8 mouse cellular contexts compared by ENCODE assay signal in the genomic region with DNA sequence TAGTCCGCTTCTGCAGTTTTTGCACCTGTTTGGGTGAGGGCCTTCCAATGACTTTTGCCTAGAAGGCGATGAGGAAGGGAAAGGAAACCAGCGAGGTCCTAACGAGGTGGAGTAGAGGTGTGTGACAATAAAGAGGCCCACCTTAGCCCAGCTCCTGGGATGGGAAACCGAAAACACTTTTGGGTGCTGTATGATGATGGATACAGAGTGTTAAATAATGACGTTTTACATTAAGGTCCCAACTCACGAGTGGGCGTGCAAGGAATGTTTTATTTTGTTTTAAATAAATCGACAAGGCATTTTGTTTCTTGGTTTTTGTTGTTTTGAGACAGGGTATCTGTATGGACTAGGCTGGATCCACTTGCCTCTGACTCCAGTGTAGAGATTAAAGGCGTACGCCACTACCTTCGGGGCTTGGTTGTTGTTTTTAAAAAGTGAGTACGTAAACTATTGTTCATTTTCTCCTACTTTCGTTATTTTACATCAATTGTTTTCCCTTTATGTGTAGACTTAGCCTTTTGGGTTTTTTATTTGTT. TPM values are rescaled to one million over a fixed set of nuclear protein-coding genes. Genes with fewer than 3 reads are reported as not detected.
A peak's percentile ranks its signal among the peaks of the same experiment; 100 is the strongest.
DNase-seq lines count a peak whose midpoint lies in the region; ATAC-seq and TF ChIP-seq lines count a peak whose summit lies in the region.

No protein-coding gene starts in this region.

- peaks cover 4% of the 10 kb centered on the region; the same call in 1 of the 2 replicates for H3K4me1 ChIP-seq in kidney, adult 2 months (ENCODE audit: control insufficient read depth, insufficient read depth, low read length)
- H3K4me1 ChIP-seq in brown adipose tissue, adult 24 weeks (ENCODE audit: control insufficient read depth, insufficient read depth, insufficient read length, low read length), result peaks cover 3% of the 10 kb centered on the region; the same call in 1 of the 2 replicates
- peaks cover 12% of the 10 kb centered on the region for H3K4me1 ChIP-seq in hindbrain, embryonic 16.5 days (ENCODE audit: control insufficient read depth, insufficient read depth, low read depth, low read length)
- H3K4me1 ChIP-seq in midbrain, embryonic 14.5 days (ENCODE audit: control insufficient read depth, insufficient read depth, low read length), result peaks cover 11% of the 10 kb centered on the region; the same call in 1 of the 2 replicates

- peak overlapping the region; percentile 69 for H3K9ac ChIP-seq in hindbrain, embryonic 16.5 days (ENCODE audit: low read depth, low read length)
- peak overlapping the region; percentile 56; the same call in 1 of the 2 replicates for H3K9ac ChIP-seq in midbrain, embryonic 14.5 days (replicated peaks; ENCODE audit: low read length)

- no peaks in the 10 kb centered on the region for H3K27me3 ChIP-seq in kidney, adult 2 months (replicated peaks; ENCODE audit: control insufficient read depth, insufficient read depth, low read length)
- no peaks in the 10 kb centered on the region for H3K27me3 ChIP-seq in hindbrain, embryonic 16.5 days (replicated peaks; ENCODE audit: control insufficient read depth, insufficient read depth, low read length)
- H3K27me3 ChIP-seq in midbrain, embryonic 14.5 days (ENCODE audit: control insufficient read depth, insufficient read depth, low read length), result no peaks in the 10 kb centered on the region

- no peak for ATAC-seq in hindbrain, embryonic 16.5 days
- ATAC-seq in midbrain, embryonic 14.5 days (ENCODE audit: low FRiP score, low TSS enrichment), result peak; percentile 31; the same call in 1 of the 2 replicates

- DNase-seq in kidney, adult 2 months, result no peak
- DNase-seq in kidney, adult 11 months, result no peak
- no peak for DNase-seq in midbrain, embryonic 14.5 days
- no peak for DNase-seq in layer of hippocampus, postnatal 10 days (ENCODE audit: low spot score in 2 of 2)
- DNase-seq in right cerebral cortex, postnatal 14 days, result no peak
- DNase-seq in left cerebral cortex, adult 11 months (ENCODE audit: low spot score), result no peak

- no peak for TF ChIP-seq POLR2A in kidney, adult 2 months (IDR thresholded peaks at IDR 0.05; ENCODE audit: low read depth, low read length)

- peak overlapping the region; percentile 86 for H3K4me2 ChIP-seq in hindbrain, embryonic 16.5 days (ENCODE audit: low read length)
- H3K4me2 ChIP-seq in midbrain, embryonic 14.5 days (ENCODE audit: low read length), result peak overlapping the region; percentile 82

- 0 out of 2 replicates have a peak overlapping the region, but pooled peaks have one; percentile 42 for H3K27ac ChIP-seq in kidney, adult 2 months (ENCODE audit: insufficient read depth, low read depth, low read length)
- no peak overlapping the region for H3K27ac ChIP-seq in brown adipose tissue, adult 24 weeks (replicated peaks; ENCODE audit: low read depth, low read length)
- no peak overlapping the region; the same call in 1 of the 2 replicates for H3K27ac ChIP-seq in hindbrain, embryonic 16.5 days (ENCODE audit: low read depth, low read length)
- H3K27ac ChIP-seq in midbrain, embryonic 14.5 days (replicated peaks; ENCODE audit: low read depth, low read length), result peak overlapping the region; percentile 86; the same call in 1 of the 2 replicates

- no peak for TF ChIP-seq CTCF in kidney, adult 2 months (conservative IDR thresholded peaks at IDR 0.05; ENCODE audit: insufficient read depth, insufficient read length, low read depth, low read length)

- H3K4me3 ChIP-seq in kidney, adult 2 months (ENCODE audit: insufficient read depth, low read depth, low read length), result peak overlapping the region; percentile 95
- peak overlapping the region; percentile 80 for H3K4me3 ChIP-seq in brown adipose tissue, adult 24 weeks (ENCODE audit: insufficient read depth, low read depth, low read length)
- peak overlapping the region; percentile 56 for H3K4me3 ChIP-seq in hindbrain, embryonic 16.5 days (ENCODE audit: low read length)
- peak overlapping the region; percentile 53 for H3K4me3 ChIP-seq in midbrain, embryonic 14.5 days (replicated peaks; ENCODE audit: low read depth, low read length)

- no peaks in the 10 kb centered on the region for H3K36me3 ChIP-seq in kidney, adult 2 months (ENCODE audit: control insufficient read depth, insufficient read depth, low read length)
- H3K36me3 ChIP-seq in hindbrain, embryonic 16.5 days (ENCODE audit: control insufficient read depth, insufficient read depth, low read length), result no peaks in the 10 kb centered on the region
- no peaks in the 10 kb centered on the region for H3K36me3 ChIP-seq in midbrain, embryonic 14.5 days (ENCODE audit: control insufficient read depth, insufficient read depth, low read length)

- WGBS in kidney, adult 2 months, result 39% methylated on average over 14 of the region's 14 CpGs
- WGBS in hindbrain, embryonic 16.5 days, result 48% methylated on average over 14 of the region's 14 CpGs
- 47% methylated on average over 14 of the region's 14 CpGs for WGBS in midbrain, embryonic 14.5 days

- H3K9me3 ChIP-seq in hindbrain, embryonic 16.5 days (ENCODE audit: control insufficient read depth, low read length), result no peaks in the 10 kb centered on the region
- H3K9me3 ChIP-seq in midbrain, embryonic 14.5 days (ENCODE audit: control insufficient read depth, low read length), result no peaks in the 10 kb centered on the region

RNA-seq across cellular contexts. Expression of gene Dcps, which starts 0.3 kb away (rescaled TPM):
- polyA plus RNA-seq in kidney, adult 2 months (2012; rRNA removed), result 36.2 and 41.1 TPM in 2 replicates
- polyA plus RNA-seq in brown adipose tissue, adult 24 weeks (2012; ENCODE audit: insufficient read depth, insufficient read length, missing spikeins), result 12.6 and 17.4 TPM in 2 replicates
- polyA plus RNA-seq in hindbrain, embryonic 16.5 days (2015; fragmentation: Nextera tagmentation; extraction: Ambion mirVana), result 73.5 and 74.4 TPM in 2 replicates
- polyA plus RNA-seq in midbrain, embryonic 14.5 days (2014; fragmentation: Nextera tagmentation; extraction: Ambion mirVana), result 74.6 and 81.0 TPM in 2 replicates
- total RNA-seq in layer of hippocampus, postnatal 10 days (2021), result 10 to 100 TPM; 15.3 to 19.7 TPM

RNA-seq across cellular contexts. Expression of gene Srpr, which starts 23.8 kb away (rescaled TPM):
- 84.9 and 85.9 TPM in 2 replicates for polyA plus RNA-seq in kidney, adult 2 months (2012; rRNA removed)
- polyA plus RNA-seq in brown adipose tissue, adult 24 weeks (2012; ENCODE audit: insufficient read depth, insufficient read length, missing spikeins), result 50.6 and 71.3 TPM in 2 replicates
- 63.4 and 71.8 TPM in 2 replicates for polyA plus RNA-seq in hindbrain, embryonic 16.5 days (2015; fragmentation: Nextera tagmentation; extraction: Ambion mirVana)
- 49.0 and 72.5 TPM in 2 replicates for polyA plus RNA-seq in midbrain, embryonic 14.5 days (2014; fragmentation: Nextera tagmentation; extraction: Ambion mirVana)
- 10 to 100 TPM; 53.9 to 58.0 TPM for total RNA-seq in layer of hippocampus, postnatal 10 days (2021)

RNA-seq across cellular contexts. Expression of gene Tirap, which starts 23.9 kb away (rescaled TPM):
- 8.1 and 11.2 TPM in 2 replicates for polyA plus RNA-seq in kidney, adult 2 months (2012; rRNA removed)
- polyA plus RNA-seq in brown adipose tissue, adult 24 weeks (2012; ENCODE audit: insufficient read depth, insufficient read length, missing spikeins), result 2.8 and 5.9 TPM in 2 replicates
- polyA plus RNA-seq in hindbrain, embryonic 16.5 days (2015; fragmentation: Nextera tagmentation; extraction: Ambion mirVana), result 4.5 and 5.8 TPM in 2 replicates
- 4.0 and 6.3 TPM in 2 replicates for polyA plus RNA-seq in midbrain, embryonic 14.5 days (2014; fragmentation: Nextera tagmentation; extraction: Ambion mirVana)
- total RNA-seq in layer of hippocampus, postnatal 10 days (2021), result 1 to 10 TPM; 2.4 to 3.4 TPM

RNA-seq across cellular contexts. Expression of gene Foxred1, which starts 34.7 kb away (rescaled TPM):
- polyA plus RNA-seq in kidney, adult 2 months (2012; rRNA removed), result 37.0 and 39.1 TPM in 2 replicates
- polyA plus RNA-seq in brown adipose tissue, adult 24 weeks (2012; ENCODE audit: insufficient read depth, insufficient read length, missing spikeins), result 95.2 and 117 TPM in 2 replicates
- 48.0 and 51.4 TPM in 2 replicates for polyA plus RNA-seq in hindbrain, embryonic 16.5 days (2015; fragmentation: Nextera tagmentation; extraction: Ambion mirVana)
- polyA plus RNA-seq in midbrain, embryonic 14.5 days (2014; fragmentation: Nextera tagmentation; extraction: Ambion mirVana), result 32.9 and 40.6 TPM in 2 replicates
- 10 to 100 TPM; 43.2 to 43.7 TPM for total RNA-seq in layer of hippocampus, postnatal 10 days (2021)

RNA-seq across cellular contexts. Expression of gene St3gal4, which starts 57.1 kb away (rescaled TPM):
- 4.7 and 5.0 TPM in 2 replicates for polyA plus RNA-seq in kidney, adult 2 months (2012; rRNA removed)
- polyA plus RNA-seq in brown adipose tissue, adult 24 weeks (2012; ENCODE audit: insufficient read depth, insufficient read length, missing spikeins), result 14.2 and 15.2 TPM in 2 replicates
- 15.1 and 16.1 TPM in 2 replicates for polyA plus RNA-seq in hindbrain, embryonic 16.5 days (2015; fragmentation: Nextera tagmentation; extraction: Ambion mirVana)
- 11.1 and 12.5 TPM in 2 replicates for polyA plus RNA-seq in midbrain, embryonic 14.5 days (2014; fragmentation: Nextera tagmentation; extraction: Ambion mirVana)
- total RNA-seq in layer of hippocampus, postnatal 10 days (2021), result 10 to 100 TPM; 18.8 to 22.1 TPM

Comparison
In these comparisons a context has a peak if more than half of its experiments do, and no peak if none do; other contexts are left out.
1. H3K27ac ChIP-seq: peak in kidney, adult 2 months (single experiment) and midbrain, embryonic 14.5 days (single experiment); none in brown adipose tissue, adult 24 weeks (single experiment) and hindbrain, embryonic 16.5 days (single experiment).
2. Peak in every context shown above with its lines, with median percentiles within 50 percentile points of each other: H3K4me3 ChIP-seq.